Mouse (Mus musculus): ENCODE results near the gene Dcun1d2. TPM values are rescaled to one million over a fixed set of nuclear protein-coding genes. Genes with fewer than 3 reads are reported as not detected.

Gene Dcun1d2
- polyA plus RNA-seq, 1 experiment from 2014 or later = 16.9 TPM

DNA sequence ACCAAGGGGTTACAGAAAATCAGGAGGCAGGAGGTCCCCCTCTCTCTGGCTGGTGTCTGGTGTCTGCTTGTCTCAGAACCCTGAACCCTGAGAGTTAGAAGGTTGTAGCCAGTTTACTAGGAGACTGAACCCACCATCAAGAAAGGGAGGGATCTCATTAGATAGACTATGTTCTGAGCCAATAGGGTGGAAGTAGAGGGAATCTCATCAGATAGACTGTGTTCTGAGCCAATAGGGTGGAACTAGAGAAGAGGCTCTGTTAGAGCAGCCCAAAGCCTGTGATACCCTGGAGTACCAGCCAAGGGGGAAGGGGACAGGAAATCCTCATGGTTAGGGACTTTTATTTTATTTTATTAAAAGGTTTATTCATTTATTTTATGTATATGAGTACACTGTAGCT lies 69.9 kb downstream of the Dcun1d2 start:
- H3K27ac ChIP-seq = no peak overlapping the region
- no peaks in the 10 kb centered on the region for H3K9me3 ChIP-seq
- no peaks in the 10 kb centered on the region for H3K27me3 ChIP-seq (replicated peaks)
- H3K9ac ChIP-seq = no peak overlapping the region
- H3K4me3 ChIP-seq (replicated peaks) = no peak overlapping the region
- no peak overlapping the region for H3K4me2 ChIP-seq (replicated peaks)
- no peak for ATAC-seq
- H3K36me3 ChIP-seq = no peaks in the 10 kb centered on the region
- peaks cover 8% of the 10 kb centered on the region for H3K4me1 ChIP-seq (replicated peaks)

DNA sequence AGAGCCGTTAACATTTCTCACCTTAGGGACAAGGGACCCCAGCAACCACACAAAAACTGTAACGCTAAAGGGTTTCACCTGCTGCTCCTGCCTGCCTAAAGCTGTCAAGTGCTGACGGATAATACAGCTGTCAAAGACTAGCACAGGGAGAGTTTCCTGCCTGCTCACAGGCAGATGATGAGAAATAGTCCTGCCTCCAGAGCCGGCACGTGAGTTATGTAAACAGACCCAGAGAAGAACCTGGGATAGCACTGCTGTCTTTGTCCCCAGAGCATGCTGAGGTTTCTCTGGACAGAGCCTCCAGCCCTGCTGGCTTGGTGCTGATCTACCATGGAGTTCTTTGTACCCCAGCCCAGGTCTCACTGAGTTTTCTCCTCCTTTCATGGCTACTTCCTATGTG lies 70.8 kb downstream of the Dcun1d2 start:
- Histone ChIP-seq H3K9ac (no peak overlapping the region), H3K9me3 (no peaks in the 10 kb centered on the region), H3K27me3 (replicated peaks) (no peaks in the 10 kb centered on the region), H3K4me1 (replicated peaks) (peaks cover 9% of the 10 kb centered on the region), H3K36me3 (no peaks in the 10 kb centered on the region), H3K27ac (no peak overlapping the region), H3K4me2 (replicated peaks) (no peak overlapping the region), H3K4me3 (replicated peaks) (no peak overlapping the region)
- 13% methylated on average over 5 of the region's 5 CpGs for WGBS
- ATAC-seq = no peak

DNA sequence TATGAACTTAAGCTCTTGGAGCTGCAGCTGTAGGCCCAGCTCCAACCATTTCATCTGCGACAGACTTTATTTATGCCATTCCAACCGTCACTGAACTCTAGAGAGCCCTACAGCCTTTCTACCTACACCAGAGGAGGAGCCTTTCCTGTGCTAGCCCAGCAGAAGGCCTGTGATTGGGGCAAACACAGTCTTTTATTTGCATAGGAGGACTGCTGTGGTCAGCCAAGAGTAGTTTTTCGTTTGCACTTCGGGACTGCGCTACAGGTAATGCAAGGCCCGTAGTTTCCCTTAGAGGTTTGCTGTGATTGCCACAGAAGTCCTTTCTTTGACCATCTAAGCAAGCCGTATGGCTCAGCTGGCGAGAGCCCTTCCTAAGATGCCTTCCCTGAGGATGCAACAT lies 71.5 kb downstream of the Dcun1d2 start:
- Histone ChIP-seq H3K27me3 (replicated peaks) (no peaks in the 10 kb centered on the region), H3K4me3 (replicated peaks) (no peak overlapping the region), H3K36me3 (no peaks in the 10 kb centered on the region), H3K4me1 (replicated peaks) (peaks cover 9% of the 10 kb centered on the region), H3K9me3 (no peaks in the 10 kb centered on the region), H3K9ac (no peak overlapping the region), H3K4me2 (replicated peaks) (no peak overlapping the region), H3K27ac (no peak overlapping the region)
- no peak for ATAC-seq
- WGBS = 57% methylated on average over 8 of the region's 8 CpGs

DNA sequence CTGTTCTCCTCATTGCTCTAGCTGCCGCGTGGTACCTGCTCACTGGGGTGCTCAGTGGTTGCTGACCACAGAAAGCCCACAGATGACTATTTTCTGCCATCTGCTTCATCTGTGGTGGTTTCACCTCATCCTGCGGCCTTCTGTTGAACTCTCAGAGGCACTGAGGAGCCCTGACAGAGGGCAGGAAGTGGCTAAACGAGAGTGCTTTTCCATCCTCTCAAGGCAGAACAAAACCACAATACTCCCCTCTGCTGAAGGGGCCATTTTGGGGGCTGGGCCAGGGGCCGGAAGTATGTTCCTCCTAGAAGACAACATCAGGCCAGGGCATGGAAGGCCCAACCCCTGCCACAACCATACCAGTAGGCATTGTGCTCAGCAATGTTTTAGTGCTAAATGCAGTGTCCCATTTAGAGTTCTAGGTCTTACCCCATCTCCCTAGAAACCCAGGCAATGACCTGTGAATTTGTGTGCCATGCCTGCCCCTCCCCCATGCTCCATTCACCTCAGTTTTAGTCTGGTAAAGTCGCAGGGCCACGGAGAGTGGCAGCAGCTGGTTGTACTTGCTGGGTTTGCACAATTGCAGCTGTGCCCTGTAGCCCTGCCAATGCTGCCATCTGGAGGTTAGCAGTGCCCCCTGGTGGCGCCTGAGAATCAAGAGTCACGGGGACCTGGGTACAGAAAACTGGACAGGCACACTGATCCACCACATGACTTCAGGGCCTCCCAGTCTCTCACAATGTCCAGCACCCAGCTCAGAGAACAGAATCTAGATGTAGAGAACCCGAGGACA lies 74.3 kb downstream of the Dcun1d2 start:
- Histone ChIP-seq H3K4me3 (replicated peaks) (no peak overlapping the region), H3K36me3 (no peaks in the 10 kb centered on the region), H3K27me3 (replicated peaks) (no peaks in the 10 kb centered on the region), H3K9ac (no peak overlapping the region), H3K27ac (no peak overlapping the region), H3K4me1 (replicated peaks) (peaks cover 10% of the 10 kb centered on the region), H3K4me2 (replicated peaks) (peak overlapping the region; percentile 35; the same call in 1 of the 2 replicates), H3K9me3 (no peaks in the 10 kb centered on the region)
- peak; percentile 85 for ATAC-seq
- WGBS = 22% methylated on average over 10 of the region's 10 CpGs

DNA sequence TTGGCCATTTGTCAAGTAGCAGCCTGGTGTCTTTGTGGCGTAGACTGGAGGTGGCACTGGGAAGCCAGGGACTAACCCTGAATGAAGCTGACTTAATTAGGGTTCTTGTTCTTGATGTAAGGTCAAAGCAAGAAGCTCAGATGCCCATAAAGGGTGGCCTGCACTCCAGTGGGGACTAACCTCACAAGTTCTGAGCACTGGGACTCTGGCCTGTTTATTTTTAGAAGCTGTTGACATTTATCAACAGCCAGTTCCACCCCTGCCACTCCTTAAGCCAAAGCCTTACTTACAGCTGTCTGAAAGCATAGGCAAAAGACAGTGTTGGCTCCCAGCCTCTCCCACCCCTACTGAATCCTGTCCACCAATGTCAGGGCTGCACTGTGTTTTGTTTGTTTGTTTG lies 78.2 kb downstream of the Dcun1d2 start:
- H3K36me3 ChIP-seq = no peaks in the 10 kb centered on the region
- 49% methylated on average over 1 of the region's 1 CpGs for WGBS
- no peak overlapping the region for H3K4me3 ChIP-seq (replicated peaks)
- H3K27ac ChIP-seq = no peak overlapping the region
- no peaks in the 10 kb centered on the region for H3K27me3 ChIP-seq (replicated peaks)
- H3K4me1 ChIP-seq (replicated peaks) = peaks cover 10% of the 10 kb centered on the region
- no peak for ATAC-seq
- H3K4me2 ChIP-seq (replicated peaks) = no peak overlapping the region
- H3K9ac ChIP-seq = no peak overlapping the region
- H3K9me3 ChIP-seq = no peaks in the 10 kb centered on the region

DNA sequence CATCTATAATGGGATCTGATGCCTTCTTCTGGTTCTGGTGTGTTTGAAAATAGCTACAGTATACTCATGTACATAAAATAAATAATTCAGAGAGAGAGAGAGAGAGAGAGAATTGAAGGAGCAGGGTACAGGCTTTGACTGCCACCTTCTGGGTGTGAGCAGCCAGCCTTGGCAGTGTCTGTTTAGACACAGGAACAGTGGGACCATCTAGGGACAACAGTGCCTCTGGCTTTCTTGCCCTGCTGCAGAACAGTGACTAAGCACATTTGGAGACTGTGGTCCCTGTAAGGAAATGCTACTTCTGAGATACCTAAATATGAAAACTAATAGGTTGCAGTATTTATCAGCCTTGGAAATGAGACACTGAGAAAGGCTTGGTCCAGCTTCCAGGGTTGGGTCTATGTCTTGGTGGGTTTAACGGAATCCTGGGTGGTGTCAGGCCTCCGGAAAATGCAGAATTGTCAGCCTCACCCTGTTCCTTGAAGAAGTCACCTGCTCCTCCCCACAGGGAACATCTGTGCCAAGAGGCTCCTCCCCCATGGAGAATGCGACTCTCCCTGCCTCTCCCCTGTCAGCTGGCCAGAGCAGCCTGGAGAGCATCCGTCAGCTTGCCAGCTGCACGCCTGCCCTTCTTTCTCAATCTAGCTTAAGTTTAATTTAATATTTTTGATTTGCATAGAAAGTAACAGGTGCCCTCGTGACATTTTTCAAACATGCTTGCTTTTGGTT lies 79.1 kb downstream of the Dcun1d2 start:
- WGBS = 39% methylated on average over 6 of the region's 6 CpGs
- Histone ChIP-seq H3K9ac (no peak overlapping the region), H3K27me3 (replicated peaks) (no peaks in the 10 kb centered on the region), H3K27ac (no peak overlapping the region), H3K9me3 (no peaks in the 10 kb centered on the region), H3K36me3 (no peaks in the 10 kb centered on the region), H3K4me3 (replicated peaks) (no peak overlapping the region), H3K4me1 (replicated peaks) (peaks cover 11% of the 10 kb centered on the region), H3K4me2 (replicated peaks) (no peak overlapping the region)
- ATAC-seq = no peak

DNA sequence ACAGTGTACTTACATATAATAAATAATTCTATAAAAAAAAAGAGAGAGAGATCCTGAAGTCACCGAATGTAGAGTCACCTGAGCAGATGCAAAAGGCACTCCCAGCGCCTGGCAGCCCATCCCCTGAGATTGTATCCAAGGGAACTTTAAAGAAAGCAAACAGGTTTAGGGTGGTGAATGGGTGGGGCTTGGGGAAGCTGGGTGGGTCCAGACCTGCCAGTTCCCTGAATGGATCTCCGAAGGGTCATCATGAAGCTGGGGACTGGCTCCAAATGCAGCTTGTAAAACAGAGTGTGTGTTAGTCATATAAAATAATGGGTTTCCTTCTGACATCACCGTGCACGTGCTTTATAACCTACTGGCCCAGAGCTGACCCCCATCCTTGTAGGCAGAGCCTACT lies 81.6 kb downstream of the Dcun1d2 start:
- ATAC-seq = peak; percentile 60
- no peak overlapping the region for H3K4me3 ChIP-seq (replicated peaks)

More for the DNA sequence above, 81.6 kb downstream of the Dcun1d2 start:
- Histone ChIP-seq H3K27me3 (replicated peaks) (no peaks in the 10 kb centered on the region), H3K36me3 (no peaks in the 10 kb centered on the region), H3K27ac (no peak overlapping the region), H3K9ac (no peak overlapping the region), H3K9me3 (no peaks in the 10 kb centered on the region), H3K4me2 (replicated peaks) (no peak overlapping the region), H3K4me1 (replicated peaks) (peaks cover 4% of the 10 kb centered on the region)
- 22% methylated on average over 5 of the region's 5 CpGs for WGBS

Other genes with a start within 250 kb of the Dcun1d2 start
- 5.6 and 6.8 TPM in 2 replicates for gene Proz, start 227.2 kb downstream of the Dcun1d2 start, polyA plus RNA-seq (2015; fragmentation: Nextera tagmentation; extraction: Ambion mirVana)
- gene Pcid2, start 182.7 kb downstream of the Dcun1d2 start, polyA plus RNA-seq (2015; fragmentation: Nextera tagmentation; extraction: Ambion mirVana) = 32.0 and 36.7 TPM in 2 replicates
- 84.4 and 91.5 TPM in 2 replicates for gene Cul4a, start 182.5 kb downstream of the Dcun1d2 start, polyA plus RNA-seq (2015; fragmentation: Nextera tagmentation; extraction: Ambion mirVana)
- 404 and 407 TPM in 2 replicates for gene Lamp1, start 129.0 kb downstream of the Dcun1d2 start, polyA plus RNA-seq (2015; fragmentation: Nextera tagmentation; extraction: Ambion mirVana)
- 51.6 and 56.3 TPM in 2 replicates for gene Grtp1, start 87.5 kb downstream of the Dcun1d2 start, polyA plus RNA-seq (2015; fragmentation: Nextera tagmentation; extraction: Ambion mirVana)
- gene Adprhl1, start 34.0 kb downstream of the Dcun1d2 start, polyA plus RNA-seq (2015; fragmentation: Nextera tagmentation; extraction: Ambion mirVana) = 0.24 and 0.43 TPM in 2 replicates
- gene Tmco3, start 59 bp upstream of the Dcun1d2 start, polyA plus RNA-seq (2015; fragmentation: Nextera tagmentation; extraction: Ambion mirVana) = 30.7 TPM in 2 replicates
- 148 and 170 TPM in 2 replicates for gene Tfdp1, start 50.6 kb upstream of the Dcun1d2 start, polyA plus RNA-seq (2015; fragmentation: Nextera tagmentation; extraction: Ambion mirVana)
- not detected in 2 replicates for gene Atp4b, start 108.7 kb upstream of the Dcun1d2 start, polyA plus RNA-seq (2015; fragmentation: Nextera tagmentation; extraction: Ambion mirVana)
- not detected in 2 replicates for gene Grk1, start 117.0 kb upstream of the Dcun1d2 start, polyA plus RNA-seq (2015; fragmentation: Nextera tagmentation; extraction: Ambion mirVana)
- 2.2 and 2.7 TPM in 2 replicates for gene Tmem255b, start 147.1 kb upstream of the Dcun1d2 start, polyA plus RNA-seq (2015; fragmentation: Nextera tagmentation; extraction: Ambion mirVana)
- 50.9 and 57.8 TPM in 2 replicates for gene Gas6, start 206.4 kb upstream of the Dcun1d2 start, polyA plus RNA-seq (2015; fragmentation: Nextera tagmentation; extraction: Ambion mirVana)